Mouse (Mus musculus) hindbrain, embryonic 14.5 days (tissue): ENCODE data around the gene Kansl1. TPM values are rescaled to one million over a fixed set of nuclear protein-coding genes. Genes with fewer than 3 reads are reported as not detected.

ENCODE experiments used
- ATAC-seq: fragments of 200-750 bp; cut with Nextera tagmentation; 2 replicates; pipeline ENCODE4 v1.8.0; 2017; ENCODE audit warnings: moderate number of reproducible peaks, mild to moderate bottlenecking, moderate TSS enrichment, moderate library complexity; ENCODE audit not compliant: low FRiP score
- DNase-seq: peaks from one replicate; pipeline ENCODE4 v3.0.0-alpha.2; 2015; ENCODE audit warnings: low spot score
- H3K27ac ChIP-seq: fragments of 300-500 bp; sonication (generic); 2 replicates; pipeline ENCODE4 v1.5.1; 2014; ENCODE audit warnings: mild to moderate bottlenecking, moderate library complexity
- H3K27me3 ChIP-seq: fragments of 300-500 bp; sonication (generic); 2 replicates; pipeline ENCODE4 v1.6.1; 2014; ENCODE audit warnings: mild to moderate bottlenecking, low read length, mixed read lengths; ENCODE audit not compliant: control insufficient read depth, insufficient read depth
- H3K36me3 ChIP-seq: fragments of 300-500 bp; sonication (generic); replicated peaks from 2 replicates; pipeline ENCODE4 v1.6.1; 2014; ENCODE audit not compliant: control insufficient read depth, insufficient read depth
- H3K4me1 ChIP-seq: fragments of 300-500 bp; sonication (generic); replicated peaks from 2 replicates; pipeline ENCODE4 v1.6.1; 2014; ENCODE audit warnings: antibody characterized with exemption, low read length, mixed read lengths; ENCODE audit not compliant: control insufficient read depth, insufficient read depth
- H3K4me2 ChIP-seq: fragments of 300-500 bp; sonication (generic); replicated peaks from 2 replicates; pipeline ENCODE4 v1.6.1; 2014; ENCODE audit warnings: mild to moderate bottlenecking, moderate library complexity
- H3K4me3 ChIP-seq: fragments of 300-500 bp; sonication (generic); replicated peaks from 2 replicates; pipeline ENCODE4 v1.5.1; 2014; ENCODE audit warnings: mild to moderate bottlenecking, low read length
- H3K9ac ChIP-seq: fragments of 300-500 bp; sonication (generic); 2 replicates; pipeline ENCODE4 v1.6.1; 2014
- H3K9me3 ChIP-seq: fragments of 300-500 bp; sonication (generic); 2 replicates; pipeline ENCODE4 v1.6.1; 2016; ENCODE audit warnings: low read length; ENCODE audit not compliant: control insufficient read depth
- WGBS: fragments of 180-500 bp; shearing (Covaris S2); extraction: QIAGEN DNeasy Blood & Tissue Kit; methylation state at CpG from one replicate; pipeline ENCODE4 v1.1.7; 2014; 5-methylcytosine and 5-hydroxymethylcytosine counted together
- microRNA-seq: library from miRNA; unstranded; fragments of <30 nt; microRNA quantifications from one replicate; pipeline ENCODE4, GENCODE M21; 2016
- polyA plus RNA-seq: library from polyadenylated mRNA; unstranded; fragments of >200 nt; fragmentation: Nextera tagmentation; extraction: Ambion mirVana; gene quantifications from 2 replicates; pipeline ENCODE4 v1.2.1, GENCODE M21; 2014

The Kansl1 gene
- polyA plus RNA-seq, 1 experiment from 2014 or later = 30.7 TPM

DNA sequence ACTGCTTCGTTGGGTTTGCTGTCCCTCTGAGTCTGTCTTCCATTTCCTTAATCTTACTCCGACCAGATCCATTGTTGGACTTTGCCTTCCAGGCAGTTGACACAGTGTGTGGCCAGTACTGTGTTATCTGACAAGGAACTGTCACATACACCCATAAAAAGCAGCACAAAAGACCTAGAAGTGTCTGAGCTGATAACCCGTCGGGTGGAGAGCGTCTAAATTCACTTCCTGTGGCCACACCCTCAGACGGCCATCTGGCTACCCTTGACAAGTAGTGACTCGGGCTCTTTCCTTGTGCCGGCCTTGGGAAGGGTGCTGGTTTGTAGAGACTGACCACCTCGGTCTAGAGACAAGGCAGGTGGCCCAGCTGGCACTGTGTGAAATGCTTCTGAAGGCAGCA lies 175.4 kb downstream of the Kansl1 start:
- no peak overlapping the region for H3K9ac ChIP-seq
- no peak overlapping the region for H3K4me2 ChIP-seq
- H3K27me3 ChIP-seq = no peaks in the 10 kb centered on the region
- WGBS = 84% methylated on average over 9 of the region's 9 CpGs
- no peak overlapping the region for H3K4me3 ChIP-seq
- ATAC-seq (no peak), DNase-seq (no peak)
- peaks cover 9% of the 10 kb centered on the region for H3K4me1 ChIP-seq
- H3K36me3 ChIP-seq = peaks cover 76% of the 10 kb centered on the region
- no peaks in the 10 kb centered on the region for H3K9me3 ChIP-seq
- no peak overlapping the region for H3K27ac ChIP-seq

DNA sequence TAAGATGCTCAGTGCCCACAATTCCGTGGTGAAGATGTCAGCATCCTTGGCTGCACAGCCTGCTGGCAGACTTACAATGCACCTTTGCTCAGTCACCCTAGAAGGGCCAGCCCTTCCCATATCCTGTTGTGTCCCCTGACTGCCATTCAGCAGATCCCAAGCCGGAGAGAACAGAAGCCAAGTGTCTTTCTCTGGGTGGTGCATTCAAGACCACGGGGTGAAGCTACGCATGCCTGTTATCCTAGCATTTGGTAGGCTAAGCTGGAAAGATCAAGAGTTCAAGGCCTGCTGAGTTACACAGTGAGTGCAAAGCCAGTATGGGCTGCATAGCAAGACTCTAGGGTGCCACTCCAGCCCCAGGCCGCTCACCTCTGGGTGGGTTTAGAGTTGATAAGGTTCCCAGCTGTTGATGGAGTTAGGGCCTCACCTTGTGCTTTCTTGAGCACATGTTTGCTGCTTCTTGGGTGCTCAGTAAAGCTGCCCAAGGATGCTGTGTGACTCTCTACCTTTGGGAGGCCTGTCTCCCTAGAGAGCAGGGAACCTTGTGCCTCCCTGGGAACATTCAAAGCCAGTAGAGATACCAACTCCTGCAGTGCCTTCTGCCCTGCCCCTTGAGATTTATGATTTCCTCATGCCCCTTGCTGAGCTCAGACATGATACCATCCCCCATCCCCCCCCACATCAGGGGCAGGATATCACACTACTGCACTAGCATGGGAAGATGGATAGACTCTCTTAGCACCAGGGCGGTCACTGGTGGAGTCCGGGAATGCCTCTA lies 176.0 kb downstream of the Kansl1 start:
- peaks cover 9% of the 10 kb centered on the region for H3K4me1 ChIP-seq
- ATAC-seq (no peak), DNase-seq (no peak)
- H3K4me2 ChIP-seq = no peak overlapping the region
- WGBS = 88% methylated on average over 7 of the region's 7 CpGs
- no peak overlapping the region for H3K4me3 ChIP-seq
- no peak overlapping the region for H3K27ac ChIP-seq
- H3K36me3 ChIP-seq = peaks cover 76% of the 10 kb centered on the region
- H3K9me3 ChIP-seq = no peaks in the 10 kb centered on the region
- no peaks in the 10 kb centered on the region for H3K27me3 ChIP-seq
- no peak overlapping the region for H3K9ac ChIP-seq

DNA sequence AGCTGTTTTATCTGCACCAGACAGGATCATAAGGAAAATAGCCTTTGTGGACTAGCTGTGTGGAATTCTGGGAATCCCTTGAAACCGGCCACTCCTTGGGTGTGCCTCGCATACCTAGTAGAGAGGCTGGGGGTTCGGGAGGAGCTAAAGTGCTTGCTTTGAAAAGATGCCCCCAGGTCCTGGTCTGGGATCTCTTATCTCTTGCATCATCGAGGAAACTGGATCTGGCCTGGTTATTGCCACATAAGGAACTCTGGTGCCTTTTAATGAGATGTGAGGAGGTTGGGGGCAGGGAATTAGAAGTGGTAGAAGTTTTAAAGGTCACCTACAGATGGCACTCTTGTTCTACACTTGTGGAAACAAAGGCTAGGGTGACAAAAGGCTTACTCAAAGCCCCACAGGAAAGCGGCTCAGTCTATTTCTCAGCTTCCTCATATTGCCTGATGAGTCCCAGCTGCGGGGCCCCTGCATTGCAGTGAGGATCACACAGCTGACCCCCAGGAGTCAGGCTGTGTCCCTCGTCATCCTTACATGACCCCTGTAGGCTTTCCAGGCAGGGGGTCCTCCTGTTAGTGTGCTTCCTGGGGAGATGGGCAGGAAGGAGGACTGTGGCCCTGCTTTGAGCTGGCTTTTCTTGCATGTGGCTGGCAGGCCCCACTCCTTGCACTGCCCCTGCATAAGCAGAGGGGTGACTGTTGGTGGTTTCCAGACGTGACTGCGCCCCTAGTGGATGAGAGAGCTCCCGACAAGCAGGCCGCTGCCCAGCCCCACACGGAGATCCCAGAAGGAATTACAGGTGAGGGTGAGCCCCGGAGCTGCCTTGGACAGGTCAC lies 179.2 kb downstream of the Kansl1 start:
- Histone ChIP-seq H3K27me3 (no peaks in the 10 kb centered on the region), H3K36me3 (peaks cover 79% of the 10 kb centered on the region), H3K9me3 (no peaks in the 10 kb centered on the region), H3K4me1 (peaks cover 9% of the 10 kb centered on the region), H3K9ac (0 out of 2 replicates have a peak overlapping the region, but pooled peaks have one; percentile 29), H3K27ac (peak overlapping the region; percentile 68), H3K4me3 (no peak overlapping the region), H3K4me2 (no peak overlapping the region)
- ATAC-seq = peak; percentile 35
- peak; percentile 46 for DNase-seq
- 24% methylated on average over 13 of the region's 13 CpGs for WGBS

DNA sequence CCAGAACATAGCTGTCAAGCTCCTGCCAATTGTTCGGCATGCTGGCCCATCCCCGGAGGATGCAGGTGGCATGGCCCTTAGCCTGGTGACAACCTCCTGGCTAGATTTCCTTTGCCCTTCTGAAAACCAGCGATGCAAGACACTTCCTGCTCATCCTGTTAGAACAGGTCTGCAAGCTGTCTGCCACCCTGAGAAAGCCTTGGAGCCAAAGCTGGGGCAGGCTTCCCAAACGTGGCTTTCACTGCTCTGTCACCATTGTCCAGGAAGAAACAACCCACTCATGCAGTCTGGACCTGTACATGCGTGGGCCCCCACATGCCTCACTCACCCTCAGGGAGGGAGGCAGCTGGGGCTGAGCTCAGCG lies 179.8 kb downstream of the Kansl1 start:
- Histone ChIP-seq H3K36me3 (peaks cover 79% of the 10 kb centered on the region), H3K4me2 (no peak overlapping the region), H3K9me3 (no peaks in the 10 kb centered on the region), H3K27me3 (no peaks in the 10 kb centered on the region), H3K27ac (peak overlapping the region; percentile 46; the same call in 1 of the 2 replicates), H3K4me1 (peaks cover 9% of the 10 kb centered on the region), H3K4me3 (no peak overlapping the region), H3K9ac (no peak overlapping the region)
- ATAC-seq = peak; percentile 38; the same call in 1 of the 2 replicates
- no peak for DNase-seq
- 62% methylated on average over 6 of the region's 6 CpGs for WGBS

DNA sequence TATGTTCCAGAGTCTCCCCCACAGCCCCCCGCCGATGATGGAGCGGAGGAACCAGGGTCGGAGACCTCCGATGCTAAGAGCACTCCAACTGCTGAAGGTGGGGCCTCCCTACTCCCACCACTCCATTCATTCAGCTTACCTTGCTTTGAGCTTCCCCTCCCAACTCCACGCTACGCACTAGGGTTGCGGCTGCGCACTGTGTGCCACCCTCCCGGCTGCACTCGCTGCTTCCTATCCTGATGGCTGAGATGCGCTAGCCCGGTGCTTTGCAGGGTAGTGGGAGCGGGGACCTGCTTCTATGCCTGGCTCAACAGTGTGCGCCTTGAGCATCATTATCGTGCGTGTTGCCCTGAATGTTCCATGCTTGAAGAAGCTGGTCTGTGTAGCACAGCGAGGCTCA lies 181.5 kb downstream of the Kansl1 start:
- Histone ChIP-seq H3K4me3 (no peak overlapping the region), H3K9ac (no peak overlapping the region), H3K9me3 (no peaks in the 10 kb centered on the region), H3K4me2 (no peak overlapping the region), H3K27ac (no peak overlapping the region), H3K36me3 (peaks cover 73% of the 10 kb centered on the region), H3K4me1 (peaks cover 9% of the 10 kb centered on the region), H3K27me3 (no peaks in the 10 kb centered on the region)
- no peak for ATAC-seq
- 95% methylated on average over 18 of the region's 18 CpGs for WGBS
- no peak for DNase-seq

Small RNAs within 50 kb of the gene (microRNA-seq; reads per million reads assigned to microRNA genes)
- gene Gm47315 = not detected

Other genes starting within 250 kb of the Kansl1 start
- 939 and 1,013 TPM in 2 replicates for gene Mapt, start 237.5 kb downstream of the Kansl1 start, polyA plus RNA-seq
- gene Cdc27, start 81.8 kb upstream of the Kansl1 start, polyA plus RNA-seq = 44.4 and 46.9 TPM in 2 replicates
- 2.4 and 3.0 TPM in 2 replicates for gene Myl4, start 81.8 kb upstream of the Kansl1 start, polyA plus RNA-seq
- 0.43 and 0.68 TPM in 2 replicates for gene Itgb3, start 139.1 kb upstream of the Kansl1 start, polyA plus RNA-seq
- 0.03 and 0.21 TPM in 2 replicates for gene Gm11639, start 216.8 kb upstream of the Kansl1 start, polyA plus RNA-seq